Mouse (Mus musculus): ENCODE measurements around the gene Olfr643. TPM values are rescaled to one million over a fixed set of nuclear protein-coding genes. Genes with fewer than 3 reads are reported as not detected.

The Olfr643 gene
- polyA plus RNA-seq, 1 experiment from 2014 or later, result not detected

GRCm38 (mm10) chr7:104035145-104035544, 102.1 kb downstream of the Olfr643 start, which contains the start of gene Olfr641:
TSS of gene Olfr641 (plus strand) at chr7:104035445.
- H3K27me3 ChIP-seq (ENCODE audit: control insufficient read depth, insufficient read depth, low read length), result no peaks in the 10 kb centered on the region
- 55% methylated on average over 1 of the region's 1 CpGs for whole genome bisulfite sequencing
- no peaks in the 10 kb centered on the region for H3K36me3 ChIP-seq (ENCODE audit: control insufficient read depth, insufficient read depth)
- H3K4me3 ChIP-seq (ENCODE audit: low read length), result no peak within 1 kb of the TSS
- no peak for ATAC-seq (replicated peaks; ENCODE audit: extremely low read depth, insufficient read depth, low FRiP score)
- H3K4me1 ChIP-seq (ENCODE audit: control insufficient read depth, insufficient read depth, low read length), result no peaks in the 10 kb centered on the region
- no peak within 1 kb of the TSS for H3K27ac ChIP-seq (ENCODE audit: low read length)
- H3K9me3 ChIP-seq (replicated peaks; ENCODE audit: control insufficient read depth, low read length), result no peaks in the 10 kb centered on the region
- no peak within 1 kb of the TSS for H3K9ac ChIP-seq (ENCODE audit: low read length)
- H3K4me2 ChIP-seq (ENCODE audit: low read depth, low read length), result no peak within 1 kb of the TSS

GRCm38 (mm10) chr7:104026978-104027377, 110.2 kb downstream of the Olfr643 start:
- H3K4me1 ChIP-seq (ENCODE audit: control insufficient read depth, insufficient read depth, low read length), result no peaks in the 10 kb centered on the region
- H3K9me3 ChIP-seq (replicated peaks; ENCODE audit: control insufficient read depth, low read length), result no peaks in the 10 kb centered on the region
- 67% methylated on average over 3 of the region's 3 CpGs for WGBS
- H3K4me2 ChIP-seq (ENCODE audit: low read depth, low read length), result no peak overlapping the region
- H3K36me3 ChIP-seq (ENCODE audit: control insufficient read depth, insufficient read depth), result no peaks in the 10 kb centered on the region
- ATAC-seq (replicated peaks; ENCODE audit: extremely low read depth, insufficient read depth, low FRiP score), result no peak
- no peak overlapping the region for H3K27ac ChIP-seq (ENCODE audit: low read length)
- H3K27me3 ChIP-seq (ENCODE audit: control insufficient read depth, insufficient read depth, low read length), result no peaks in the 10 kb centered on the region
- H3K4me3 ChIP-seq (ENCODE audit: low read length), result no peak overlapping the region
- no peak overlapping the region for H3K9ac ChIP-seq (ENCODE audit: low read length)

- Histone ChIP-seq H3K9me3 (replicated peaks; ENCODE audit: control insufficient read depth, low read length) (no peaks in the 10 kb centered on the region), H3K27ac (ENCODE audit: low read length) (no peak within 1 kb of the TSS), H3K27me3 (ENCODE audit: control insufficient read depth, insufficient read depth, low read length) (no peaks in the 10 kb centered on the region), H3K9ac (ENCODE audit: low read length) (no peak within 1 kb of the TSS), H3K36me3 (ENCODE audit: control insufficient read depth, insufficient read depth) (no peaks in the 10 kb centered on the region), H3K4me2 (ENCODE audit: low read depth, low read length) (no peak within 1 kb of the TSS), H3K4me1 (ENCODE audit: control insufficient read depth, insufficient read depth, low read length) (no peaks in the 10 kb centered on the region), H3K4me3 (ENCODE audit: low read length) (no peak within 1 kb of the TSS)
- WGBS, result 69% methylated on average over 6 of the region's 6 CpGs
- ATAC-seq (replicated peaks; ENCODE audit: extremely low read depth, insufficient read depth, low FRiP score), result no peak
These were observed 111.7 kb downstream of the Olfr643 start, which contains the start of gene Olfr640 for GRCm38 (mm10) chr7:104025473-104025872. TSS of gene Olfr640 (minus strand) at chr7:104025573.

GRCm38 (mm10) chr7:104021651-104022050, 115.6 kb downstream of the Olfr643 start:
- Histone ChIP-seq H3K27me3 (ENCODE audit: control insufficient read depth, insufficient read depth, low read length) (no peaks in the 10 kb centered on the region), H3K4me3 (ENCODE audit: low read length) (no peak overlapping the region), H3K27ac (ENCODE audit: low read length) (no peak overlapping the region), H3K4me2 (ENCODE audit: low read depth, low read length) (no peak overlapping the region), H3K9me3 (replicated peaks; ENCODE audit: control insufficient read depth, low read length) (no peaks in the 10 kb centered on the region), H3K4me1 (ENCODE audit: control insufficient read depth, insufficient read depth, low read length) (no peaks in the 10 kb centered on the region), H3K9ac (ENCODE audit: low read length) (no peak overlapping the region), H3K36me3 (ENCODE audit: control insufficient read depth, insufficient read depth) (no peaks in the 10 kb centered on the region)
- 86% methylated on average over 6 of the region's 6 CpGs for WGBS
- ATAC-seq (replicated peaks; ENCODE audit: extremely low read depth, insufficient read depth, low FRiP score), result no peak

GRCm38 (mm10) chr7:104018953-104019352, 118.3 kb downstream of the Olfr643 start:
- 79% methylated on average over 1 of the region's 1 CpGs for WGBS
- H3K4me2 ChIP-seq (ENCODE audit: low read depth, low read length), result no peak overlapping the region
- H3K27me3 ChIP-seq (ENCODE audit: control insufficient read depth, insufficient read depth, low read length), result no peaks in the 10 kb centered on the region
- H3K27ac ChIP-seq (ENCODE audit: low read length), result no peak overlapping the region
- no peaks in the 10 kb centered on the region for H3K36me3 ChIP-seq (ENCODE audit: control insufficient read depth, insufficient read depth)
- ATAC-seq (replicated peaks; ENCODE audit: extremely low read depth, insufficient read depth, low FRiP score), result no peak
- H3K9ac ChIP-seq (ENCODE audit: low read length), result no peak overlapping the region
- no peaks in the 10 kb centered on the region for H3K4me1 ChIP-seq (ENCODE audit: control insufficient read depth, insufficient read depth, low read length)
- H3K9me3 ChIP-seq (replicated peaks; ENCODE audit: control insufficient read depth, low read length), result no peaks in the 10 kb centered on the region
- no peak overlapping the region for H3K4me3 ChIP-seq (ENCODE audit: low read length)

GRCm38 (mm10) chr7:104017203-104017602, 120.0 kb downstream of the Olfr643 start, which contains the start of gene Olfr639:
TSS of gene Olfr639 (minus strand) at chr7:104017303.
- Histone ChIP-seq H3K4me2 (ENCODE audit: low read depth, low read length) (no peak within 1 kb of the TSS), H3K27ac (ENCODE audit: low read length) (no peak within 1 kb of the TSS), H3K36me3 (ENCODE audit: control insufficient read depth, insufficient read depth) (no peaks in the 10 kb centered on the region), H3K4me1 (ENCODE audit: control insufficient read depth, insufficient read depth, low read length) (no peaks in the 10 kb centered on the region), H3K4me3 (ENCODE audit: low read length) (no peak within 1 kb of the TSS), H3K27me3 (ENCODE audit: control insufficient read depth, insufficient read depth, low read length) (no peaks in the 10 kb centered on the region), H3K9ac (ENCODE audit: low read length) (no peak within 1 kb of the TSS), H3K9me3 (replicated peaks; ENCODE audit: control insufficient read depth, low read length) (no peaks in the 10 kb centered on the region)
- ATAC-seq (replicated peaks; ENCODE audit: extremely low read depth, insufficient read depth, low FRiP score), result no peak

- no peak overlapping the region for H3K4me2 ChIP-seq (ENCODE audit: low read depth, low read length)
- H3K4me3 ChIP-seq (ENCODE audit: low read length), result no peak overlapping the region
- no peaks in the 10 kb centered on the region for H3K9me3 ChIP-seq (replicated peaks; ENCODE audit: control insufficient read depth, low read length)
- no peaks in the 10 kb centered on the region for H3K4me1 ChIP-seq (ENCODE audit: control insufficient read depth, insufficient read depth, low read length)
- H3K9ac ChIP-seq (ENCODE audit: low read length), result no peak overlapping the region
- ATAC-seq (replicated peaks; ENCODE audit: extremely low read depth, insufficient read depth, low FRiP score), result no peak
- no peaks in the 10 kb centered on the region for H3K27me3 ChIP-seq (ENCODE audit: control insufficient read depth, insufficient read depth, low read length)
- no peak overlapping the region for H3K27ac ChIP-seq (ENCODE audit: low read length)
- H3K36me3 ChIP-seq (ENCODE audit: control insufficient read depth, insufficient read depth), result no peaks in the 10 kb centered on the region
These were observed 138.1 kb downstream of the Olfr643 start for GRCm38 (mm10) chr7:103999124-103999523.

- Histone ChIP-seq H3K4me3 (ENCODE audit: low read length) (no peak within 1 kb of the TSS), H3K4me2 (ENCODE audit: low read depth, low read length) (no peak within 1 kb of the TSS), H3K9ac (ENCODE audit: low read length) (no peak within 1 kb of the TSS), H3K36me3 (ENCODE audit: control insufficient read depth, insufficient read depth) (no peaks in the 10 kb centered on the region), H3K27me3 (ENCODE audit: control insufficient read depth, insufficient read depth, low read length) (no peaks in the 10 kb centered on the region), H3K9me3 (replicated peaks; ENCODE audit: control insufficient read depth, low read length) (no peaks in the 10 kb centered on the region), H3K27ac (ENCODE audit: low read length) (no peak within 1 kb of the TSS), H3K4me1 (ENCODE audit: control insufficient read depth, insufficient read depth, low read length) (no peaks in the 10 kb centered on the region)
- ATAC-seq (replicated peaks; ENCODE audit: extremely low read depth, insufficient read depth, low FRiP score), result no peak
These were observed 138.8 kb downstream of the Olfr643 start, which contains the start of gene Olfr638 for GRCm38 (mm10) chr7:103998446-103998845. TSS of gene Olfr638 (plus strand) at chr7:103998746.

DNA sequence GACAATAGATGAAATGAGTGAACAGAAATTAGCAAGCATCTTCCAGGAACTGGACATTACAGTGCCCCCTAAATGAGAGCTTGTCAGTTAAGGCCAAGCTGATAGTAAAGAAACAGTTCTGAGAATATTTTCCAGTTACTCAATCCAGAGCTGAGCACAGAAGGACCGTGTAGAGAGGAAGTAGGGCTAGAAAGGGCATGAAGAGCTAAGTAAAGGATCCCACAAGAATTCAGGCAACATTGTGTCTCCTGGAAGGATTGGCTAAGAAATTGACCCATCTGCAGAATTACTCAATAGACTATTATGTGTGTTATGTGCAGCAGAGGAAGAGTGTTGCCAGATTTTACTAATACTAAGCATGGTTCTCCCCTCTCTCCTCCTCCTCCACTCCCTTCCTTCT, 165.4 kb downstream of the Olfr643 start:
- 48% methylated on average over 1 of the region's 1 CpGs for WGBS
- H3K27me3 ChIP-seq (ENCODE audit: control insufficient read depth, insufficient read depth, low read length), result no peaks in the 10 kb centered on the region
- H3K4me2 ChIP-seq (ENCODE audit: low read depth, low read length), result no peak overlapping the region
- no peak for ATAC-seq (replicated peaks; ENCODE audit: extremely low read depth, insufficient read depth, low FRiP score)
- no peak overlapping the region for H3K4me3 ChIP-seq (ENCODE audit: low read length)
- no peak overlapping the region for H3K9ac ChIP-seq (ENCODE audit: low read length)
- H3K4me1 ChIP-seq (ENCODE audit: control insufficient read depth, insufficient read depth, low read length), result no peaks in the 10 kb centered on the region
- H3K36me3 ChIP-seq (ENCODE audit: control insufficient read depth, insufficient read depth), result no peaks in the 10 kb centered on the region
- no peak overlapping the region for H3K27ac ChIP-seq (ENCODE audit: low read length)
- H3K9me3 ChIP-seq (replicated peaks; ENCODE audit: control insufficient read depth, low read length), result 0 out of 2 replicates have a peak, but pooled peaks cover 4% of the 10 kb centered on the region
